Mouse (Mus musculus): ENCODE measurements at regions not wholly inside any gene's neighbourhood (a gene's known extent, or its start where the extent isn't known, plus 50 kb on each side); places are given as distances from the start of the nearest gene placed in this dataset.

DNA sequence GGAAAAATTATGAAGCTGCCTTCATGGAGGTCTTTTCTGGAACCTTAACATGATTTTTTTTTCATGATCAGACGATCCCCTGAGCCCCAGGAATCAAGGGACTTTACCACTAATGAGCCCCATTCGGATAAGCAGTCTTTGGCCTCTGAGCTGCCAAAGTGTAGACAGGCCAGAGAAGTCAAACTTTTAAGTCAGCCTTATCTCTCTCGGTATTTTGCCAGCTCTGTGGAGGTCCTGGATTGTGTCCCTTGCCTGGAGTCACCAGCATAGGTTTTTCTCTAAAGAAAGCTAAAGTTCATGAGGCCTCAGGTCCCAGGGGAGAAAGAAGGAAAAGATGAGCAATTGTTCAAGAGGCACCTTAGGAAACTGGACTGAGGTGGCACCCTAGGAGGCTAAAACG, 222.7 kb upstream of the Adamts9 start:
- DNase-seq (ENCODE audit: low spot score) (no peak), ATAC-seq (ENCODE audit: low FRiP score) (no peak)
- Histone ChIP-seq H3K4me2 (ENCODE audit: low read depth, low read length, poor library complexity, severe bottlenecking) (no peak overlapping the region), H3K4me3 (ENCODE audit: low read depth, low read length) (no peak overlapping the region), H3K9ac (replicated peaks; ENCODE audit: low read length, poor library complexity, severe bottlenecking) (no peak overlapping the region), H3K36me3 (ENCODE audit: insufficient read depth, low read length) (no peaks in the 10 kb centered on the region), H3K9me3 (ENCODE audit: low read length) (no peaks in the 10 kb centered on the region), H3K27ac (ENCODE audit: low read depth, low read length) (no peak overlapping the region), H3K27me3 (ENCODE audit: insufficient read depth, low read length) (no peaks in the 10 kb centered on the region), H3K4me1 (ENCODE audit: insufficient read depth, low read length) (no peaks in the 10 kb centered on the region; the same call in 1 of the 2 replicates)
- WGBS = 70% methylated on average over 4 of the region's 4 CpGs
- TF ChIP-seq CTCF (IDR thresholded peaks at IDR 0.05) = no peak

DNA sequence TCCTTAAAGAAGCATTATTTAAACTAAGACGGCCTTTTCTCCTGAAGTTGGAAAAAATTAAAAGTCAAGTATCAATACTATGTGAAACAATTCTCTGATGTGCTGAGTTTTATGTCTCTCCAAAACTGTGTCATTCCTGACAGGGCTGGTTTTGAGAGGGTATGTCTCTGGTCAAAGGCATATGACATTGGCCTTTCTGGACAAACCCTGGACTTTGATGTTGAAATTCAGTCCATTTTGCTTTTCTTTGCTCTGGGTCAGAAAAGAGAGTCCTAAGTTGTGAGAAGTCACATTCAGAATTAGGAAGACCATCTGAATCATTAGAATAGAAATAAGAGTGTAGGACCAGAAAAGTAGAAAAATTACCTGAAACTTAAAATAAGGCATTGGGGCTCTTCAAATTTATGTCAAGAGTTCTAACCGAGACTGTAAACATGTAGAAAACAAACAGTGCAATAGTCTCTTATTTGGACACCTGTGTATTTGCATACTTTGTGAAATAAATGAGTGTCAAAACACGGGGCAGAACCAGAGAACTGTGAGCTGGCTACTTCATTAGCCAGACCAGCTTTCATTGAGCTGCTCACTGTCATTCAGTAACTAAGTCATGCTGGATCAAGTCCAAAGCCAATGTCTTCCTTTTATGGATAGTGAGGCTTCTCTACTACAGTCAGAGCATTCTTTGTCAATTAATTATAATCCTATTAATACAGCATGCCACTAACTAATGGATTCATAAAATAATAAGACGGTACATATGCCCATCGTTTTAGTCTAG, 209.3 kb upstream of the Adamts9 start:
- ATAC-seq (ENCODE audit: low FRiP score) = no peak
- no peak for TF ChIP-seq CTCF (IDR thresholded peaks at IDR 0.05)
- H3K36me3 ChIP-seq (ENCODE audit: insufficient read depth, low read length) = no peaks in the 10 kb centered on the region
- H3K27ac ChIP-seq (ENCODE audit: low read depth, low read length) = no peak overlapping the region
- H3K4me2 ChIP-seq (ENCODE audit: low read depth, low read length, poor library complexity, severe bottlenecking) = no peak overlapping the region
- no peaks in the 10 kb centered on the region for H3K4me1 ChIP-seq (ENCODE audit: insufficient read depth, low read length)
- WGBS = 85% methylated on average over 5 of the region's 5 CpGs
- H3K27me3 ChIP-seq (ENCODE audit: insufficient read depth, low read length) = no peaks in the 10 kb centered on the region
- no peak overlapping the region for H3K4me3 ChIP-seq (ENCODE audit: low read depth, low read length)
- H3K9me3 ChIP-seq (ENCODE audit: low read length) = no peaks in the 10 kb centered on the region
- DNase-seq (ENCODE audit: low spot score) = no peak
- no peak overlapping the region for H3K9ac ChIP-seq (replicated peaks; ENCODE audit: low read length, poor library complexity, severe bottlenecking)

DNA sequence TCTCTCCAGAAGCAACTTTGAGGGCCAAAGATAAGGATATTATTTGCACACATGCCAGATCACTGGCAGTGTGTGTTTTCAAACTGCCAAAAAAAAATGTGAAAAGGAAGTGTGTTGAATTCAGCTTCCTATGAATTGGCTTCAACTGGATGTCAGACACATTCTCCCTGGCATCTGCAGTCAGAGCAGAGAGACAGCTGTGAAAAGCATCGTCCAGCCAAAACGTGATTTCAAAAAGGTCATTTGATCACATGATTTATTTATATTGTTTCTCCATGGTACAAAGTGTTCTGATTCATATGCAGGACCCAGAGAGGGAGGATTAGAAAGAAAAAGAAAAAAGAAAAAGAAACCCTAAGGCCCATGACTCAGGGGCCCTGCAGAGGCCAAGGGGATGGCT, 207.2 kb upstream of the Adamts9 start:
- no peak for TF ChIP-seq CTCF (IDR thresholded peaks at IDR 0.05)
- Histone ChIP-seq H3K36me3 (ENCODE audit: insufficient read depth, low read length) (no peaks in the 10 kb centered on the region), H3K4me2 (ENCODE audit: low read depth, low read length, poor library complexity, severe bottlenecking) (no peak overlapping the region), H3K4me3 (ENCODE audit: low read depth, low read length) (no peak overlapping the region), H3K27ac (ENCODE audit: low read depth, low read length) (no peak overlapping the region), H3K9me3 (ENCODE audit: low read length) (no peaks in the 10 kb centered on the region), H3K27me3 (ENCODE audit: insufficient read depth, low read length) (no peaks in the 10 kb centered on the region), H3K9ac (replicated peaks; ENCODE audit: low read length, poor library complexity, severe bottlenecking) (no peak overlapping the region), H3K4me1 (ENCODE audit: insufficient read depth, low read length) (no peaks in the 10 kb centered on the region)
- 34% methylated on average over 2 of the region's 2 CpGs for WGBS
- no peak for DNase-seq (ENCODE audit: low spot score)
- no peak for ATAC-seq (ENCODE audit: low FRiP score)

DNA sequence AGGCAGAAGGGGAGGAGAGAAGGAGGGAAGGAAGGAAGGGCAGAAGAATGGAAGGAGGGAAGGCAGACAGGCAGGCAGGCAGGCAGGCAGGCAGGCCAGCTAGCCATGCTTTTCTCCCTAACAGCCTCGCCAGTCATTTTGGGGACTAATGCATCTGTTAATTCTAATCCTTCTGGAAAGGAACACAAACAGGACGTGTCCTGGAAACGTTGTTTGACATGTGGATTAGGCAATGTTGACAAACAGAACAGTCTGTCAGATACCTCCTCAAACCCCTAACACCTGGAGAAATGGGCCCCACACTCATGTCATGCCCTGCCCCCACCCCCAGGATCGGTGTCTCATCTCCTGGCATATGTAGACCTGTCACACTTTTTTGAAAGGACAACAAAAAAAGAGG, 206.7 kb upstream of the Adamts9 start:
- no peak for DNase-seq (ENCODE audit: low spot score)
- H3K4me3 ChIP-seq (ENCODE audit: low read depth, low read length) = no peak overlapping the region
- no peaks in the 10 kb centered on the region for H3K9me3 ChIP-seq (ENCODE audit: low read length)
- ATAC-seq (ENCODE audit: low FRiP score) = no peak
- WGBS = 38% methylated on average over 4 of the region's 4 CpGs
- no peak for TF ChIP-seq CTCF (IDR thresholded peaks at IDR 0.05)
- no peaks in the 10 kb centered on the region for H3K27me3 ChIP-seq (ENCODE audit: insufficient read depth, low read length)
- no peaks in the 10 kb centered on the region for H3K36me3 ChIP-seq (ENCODE audit: insufficient read depth, low read length)
- no peak overlapping the region for H3K27ac ChIP-seq (ENCODE audit: low read depth, low read length)
- no peak overlapping the region for H3K4me2 ChIP-seq (ENCODE audit: low read depth, low read length, poor library complexity, severe bottlenecking)
- H3K9ac ChIP-seq (replicated peaks; ENCODE audit: low read length, poor library complexity, severe bottlenecking) = no peak overlapping the region
- H3K4me1 ChIP-seq (ENCODE audit: insufficient read depth, low read length) = no peaks in the 10 kb centered on the region

DNA sequence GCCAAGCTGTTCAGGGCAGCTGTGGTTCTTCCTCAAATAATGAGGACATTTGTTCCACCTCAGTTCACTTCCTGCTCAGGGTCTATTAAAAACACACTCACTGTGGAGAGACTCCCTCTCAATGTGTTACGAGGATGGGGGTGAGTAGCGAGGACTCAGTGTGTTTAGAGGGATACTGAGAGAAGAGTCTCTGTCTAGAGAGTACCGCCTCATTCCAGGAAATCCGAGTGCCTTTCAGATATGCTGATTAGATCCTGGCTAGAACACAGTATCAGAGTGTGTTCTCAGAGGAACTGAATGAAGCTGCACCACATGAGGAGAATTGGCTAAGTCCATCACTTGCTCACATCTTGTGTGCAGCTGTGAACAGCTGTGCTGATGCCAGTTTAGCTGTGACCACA, 197.0 kb upstream of the Adamts9 start:
- no peak for TF ChIP-seq CTCF (IDR thresholded peaks at IDR 0.05)
- Histone ChIP-seq H3K9me3 (ENCODE audit: low read length) (no peaks in the 10 kb centered on the region), H3K4me3 (ENCODE audit: low read depth, low read length) (no peak overlapping the region), H3K36me3 (ENCODE audit: insufficient read depth, low read length) (no peaks in the 10 kb centered on the region), H3K4me2 (ENCODE audit: low read depth, low read length, poor library complexity, severe bottlenecking) (no peak overlapping the region), H3K27me3 (ENCODE audit: insufficient read depth, low read length) (no peaks in the 10 kb centered on the region), H3K4me1 (ENCODE audit: insufficient read depth, low read length) (no peaks in the 10 kb centered on the region), H3K27ac (ENCODE audit: low read depth, low read length) (no peak overlapping the region), H3K9ac (replicated peaks; ENCODE audit: low read length, poor library complexity, severe bottlenecking) (no peak overlapping the region)
- WGBS = 41% methylated on average over 4 of the region's 4 CpGs
- ATAC-seq (ENCODE audit: low FRiP score) (no peak; the same call in 1 of the 2 replicates), DNase-seq (ENCODE audit: low spot score) (peak; percentile 63)

DNA sequence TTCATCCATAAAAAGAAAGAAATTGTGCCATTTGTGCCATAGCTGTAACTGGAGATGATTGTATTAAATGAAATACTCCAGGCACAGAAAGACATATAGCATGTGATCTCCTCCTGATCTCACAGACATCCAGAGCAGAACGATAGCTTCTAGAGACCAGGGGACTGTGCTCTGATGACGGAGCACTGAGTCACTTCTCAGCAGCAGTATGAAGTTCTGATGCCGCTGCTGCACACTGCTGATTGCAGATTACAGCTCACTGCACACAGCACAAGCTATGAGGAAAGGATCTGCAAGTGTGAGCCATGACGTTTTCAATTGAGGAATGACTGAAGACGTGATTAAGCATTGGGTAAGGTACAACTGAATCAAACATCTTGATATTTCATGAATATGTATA, 190.6 kb upstream of the Adamts9 start:
- Histone ChIP-seq H3K9me3 (ENCODE audit: low read length) (no peaks in the 10 kb centered on the region), H3K4me1 (ENCODE audit: insufficient read depth, low read length) (no peaks in the 10 kb centered on the region), H3K27ac (ENCODE audit: low read depth, low read length) (no peak overlapping the region), H3K4me2 (ENCODE audit: low read depth, low read length, poor library complexity, severe bottlenecking) (no peak overlapping the region), H3K4me3 (ENCODE audit: low read depth, low read length) (no peak overlapping the region), H3K27me3 (ENCODE audit: insufficient read depth, low read length) (no peaks in the 10 kb centered on the region), H3K36me3 (ENCODE audit: insufficient read depth, low read length) (no peaks in the 10 kb centered on the region), H3K9ac (replicated peaks; ENCODE audit: low read length, poor library complexity, severe bottlenecking) (no peak overlapping the region)
- ATAC-seq (ENCODE audit: low FRiP score) = no peak
- 73% methylated on average over 5 of the region's 5 CpGs for WGBS
- no peak for TF ChIP-seq CTCF (IDR thresholded peaks at IDR 0.05)
- DNase-seq (ENCODE audit: low spot score) = no peak

Measured in midbrain, postnatal 0 days (tissue).